Mouse (Mus musculus): Measurements from ENCODE around the gene Efcc1.
A peak's percentile ranks its signal among the peaks of the same experiment; 100 is the strongest.

Gene Efcc1

DNA sequence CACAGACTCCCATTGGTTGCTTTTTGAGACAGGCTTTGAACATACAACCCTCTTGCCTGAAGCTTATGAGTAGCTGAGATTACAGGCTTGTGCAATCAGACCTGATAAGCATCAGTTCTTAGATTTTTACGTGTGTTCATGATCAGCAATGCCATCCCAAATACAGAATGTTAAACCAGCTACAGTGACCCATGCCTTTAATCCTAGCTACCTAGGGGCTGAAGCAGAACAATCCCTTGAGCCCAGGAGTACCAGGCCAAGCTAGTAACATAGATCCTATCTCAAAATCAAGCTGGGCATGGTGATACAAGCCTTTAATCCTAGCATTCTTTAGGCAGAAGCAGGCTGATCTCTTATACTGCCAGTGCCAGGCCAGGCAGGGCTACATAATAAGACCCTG is 73.4 kb downstream of the Efcc1 start:
- no peak for DNase-seq (ENCODE audit: low spot score in 2 of 2)

DNA sequence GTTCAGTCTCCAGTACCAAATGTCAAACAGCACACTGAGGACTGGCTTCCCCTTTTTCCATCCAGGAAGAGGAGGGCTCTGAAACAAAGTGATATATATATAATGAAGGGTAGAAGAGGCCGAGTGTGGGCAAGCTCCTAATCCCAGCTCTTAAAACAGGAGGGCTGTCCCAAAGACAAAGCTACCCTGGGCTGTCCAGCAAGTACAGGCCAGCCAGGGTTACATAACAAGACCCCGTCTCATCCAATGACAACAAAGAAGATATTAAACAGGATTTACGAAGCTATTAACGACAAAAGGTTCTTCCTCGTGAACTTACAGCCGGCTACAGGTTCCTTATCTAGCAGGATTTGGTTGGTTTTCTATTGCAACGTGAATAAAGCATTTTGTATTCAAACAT is 74.2 kb downstream of the Efcc1 start:
- DNase-seq (ENCODE audit: low spot score in 2 of 2): peak in 1 of 2 experiments; percentile 33

DNA sequence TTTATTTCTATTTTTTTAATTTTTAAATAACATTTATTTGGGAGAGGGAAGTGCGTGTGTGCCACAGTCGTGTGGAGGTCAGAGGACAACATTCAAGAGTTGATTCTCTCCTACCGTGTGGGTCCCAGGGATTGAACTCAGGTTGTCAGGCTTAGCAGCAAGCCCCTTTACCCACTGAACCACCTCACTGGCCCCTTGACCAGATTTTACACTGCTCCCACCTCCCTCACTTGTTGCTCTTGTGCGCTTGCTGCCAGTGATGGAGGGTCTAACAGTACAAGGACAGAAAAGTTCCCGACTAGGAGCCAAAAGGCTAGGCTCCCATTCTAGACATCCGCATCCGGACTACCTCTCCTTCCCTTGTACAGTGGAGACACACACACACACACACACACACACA is 74.8 kb downstream of the Efcc1 start:
- DNase-seq (ENCODE audit: low spot score in 2 of 2): peak in 1 of 2 experiments; percentile 53
